In genomic region chr2:102005377-102006007, GRCm38 (mm10) we compare ENCODE assay signal across 10 mouse cellular contexts.
DNase-seq lines count a peak whose midpoint lies in the region; ATAC-seq and TF ChIP-seq lines count a peak whose summit lies in the region.
"Had no signal": no experiment of that assay in that cellular context is flagged by ENCODE, and none has a peak within 500 bp of the region (broad histone marks: within the 10 kb centered on the region; RNA-seq: fewer than 3 reads in every experiment).

No protein-coding gene starts in this region.

- no peak for TF ChIP-seq POLR2A in embryonic fibroblast, embryonic 13.5 days (IDR thresholded peaks at IDR 0.05; ENCODE audit: low read depth, low read length)

- H3K9ac ChIP-seq in hindbrain, embryonic 16.5 days (ENCODE audit: low read depth, low read length), result peak overlapping the region; percentile 38
- no peak overlapping the region for H3K9ac ChIP-seq in neural tube, embryonic 11.5 days (ENCODE audit: low read length)

- ATAC-seq in hindbrain, embryonic 16.5 days, result peak; percentile 16; the same call in 1 of the 2 replicates
- ATAC-seq in neural tube, embryonic 11.5 days (ENCODE audit: insufficient read depth, low FRiP score, low TSS enrichment), result no peak
- ATAC-seq in megakaryocyte progenitor cell, adult 5-6 weeks (replicated peaks; ENCODE audit: poor library complexity), result no peak

- H3K4me3 ChIP-seq in layer of hippocampus, adult 2 months, result no peak overlapping the region
- no peak overlapping the region for H3K4me3 ChIP-seq in embryonic fibroblast, embryonic 13.5 days (ENCODE audit: insufficient read depth, low read length)
- no peak overlapping the region for H3K4me3 ChIP-seq in hindbrain, embryonic 16.5 days (ENCODE audit: low read length)
- H3K4me3 ChIP-seq in neural tube, embryonic 11.5 days (ENCODE audit: low read depth, low read length), result no peak overlapping the region

- H3K4me1 ChIP-seq in embryonic fibroblast, embryonic 13.5 days (ENCODE audit: control insufficient read depth, insufficient read depth, low read length), result peaks cover 21% of the 10 kb centered on the region
- peaks cover 51% of the 10 kb centered on the region for H3K4me1 ChIP-seq in hindbrain, embryonic 16.5 days (ENCODE audit: control insufficient read depth, insufficient read depth, low read depth, low read length)
- peaks cover 55% of the 10 kb centered on the region for H3K4me1 ChIP-seq in neural tube, embryonic 11.5 days (ENCODE audit: control insufficient read depth, insufficient read depth, low read length)

- DNase-seq in layer of hippocampus, adult 2 months (ENCODE audit: low spot score in 2 of 2), result no peak
- no peak for DNase-seq in layer of hippocampus, adult 8-10 months (ENCODE audit: low spot score in 2 of 2)
- DNase-seq in neural tube, embryonic 11.5 days (ENCODE audit: low spot score), result no peak
- DNase-seq in layer of hippocampus, postnatal 36 days, result no peak
- DNase-seq in thymus, postnatal 25 days, result no peak
- DNase-seq: gastrocnemius, postnatal 36 days had no signal

- peak overlapping the region; percentile 57 for H3K27ac ChIP-seq in layer of hippocampus, adult 2 months
- H3K27ac ChIP-seq in embryonic fibroblast, embryonic 13.5 days (ENCODE audit: insufficient read depth, low read length), result peak overlapping the region; percentile 8; the same call in 1 of the 2 replicates
- peak overlapping the region; percentile 40 for H3K27ac ChIP-seq in hindbrain, embryonic 16.5 days (ENCODE audit: low read depth, low read length)
- peak overlapping the region; percentile 65; the same call in 1 of the 2 replicates for H3K27ac ChIP-seq in neural tube, embryonic 11.5 days (ENCODE audit: low read depth, low read length)
- H3K27ac ChIP-seq: macrophage had no signal

- TF ChIP-seq CTCF in layer of hippocampus, adult 2 months (conservative IDR thresholded peaks at IDR 0.05), result no peak
- TF ChIP-seq CTCF in embryonic fibroblast, embryonic 13.5 days (IDR thresholded peaks at IDR 0.05; ENCODE audit: borderline replicate concordance, insufficient read depth, low read length), result no peak

- H3K9me3 ChIP-seq in hindbrain, embryonic 16.5 days (ENCODE audit: control insufficient read depth, low read length), result no peaks in the 10 kb centered on the region
- no peaks in the 10 kb centered on the region for H3K9me3 ChIP-seq in neural tube, embryonic 11.5 days (ENCODE audit: control insufficient read depth, low read length)

- H3K27me3 ChIP-seq in hindbrain, embryonic 16.5 days (replicated peaks; ENCODE audit: control insufficient read depth, insufficient read depth, low read length), result no peaks in the 10 kb centered on the region
- no peaks in the 10 kb centered on the region for H3K27me3 ChIP-seq in neural tube, embryonic 11.5 days (ENCODE audit: control insufficient read depth, insufficient read depth, low read length)

- H3K4me2 ChIP-seq in hindbrain, embryonic 16.5 days (ENCODE audit: low read length), result no peak overlapping the region
- no peak overlapping the region for H3K4me2 ChIP-seq in neural tube, embryonic 11.5 days (ENCODE audit: low read depth)

- H3K36me3 ChIP-seq in hindbrain, embryonic 16.5 days (ENCODE audit: control insufficient read depth, insufficient read depth, low read length), result no peaks in the 10 kb centered on the region
- H3K36me3 ChIP-seq in neural tube, embryonic 11.5 days (ENCODE audit: control insufficient read depth, insufficient read depth, low read length), result no peaks in the 10 kb centered on the region

- 19% methylated on average over 8 of the region's 8 CpGs for WGBS in hindbrain, embryonic 16.5 days
- WGBS in neural tube, embryonic 11.5 days, result 43% methylated on average over 8 of the region's 8 CpGs

Comparison
In these comparisons a context has a peak if more than half of its experiments do, and no peak if none do; other contexts are left out.
1. H3K27ac ChIP-seq: peak in every context shown above with its lines; median percentile 65 in neural tube, embryonic 11.5 days; 57 in layer of hippocampus, adult 2 months; 40 in hindbrain, embryonic 16.5 days; 8 in embryonic fibroblast, embryonic 13.5 days.